Mouse (Mus musculus): ENCODE data around the gene Cd300a.

GRCm38 (mm10) chr11:114876176-114876575 lies 13.7 kb upstream of the Cd300a start:
- TF ChIP-seq POLR2A (IDR thresholded peaks at IDR 0.05; ENCODE audit: control insufficient read depth, extremely low read depth, insufficient read depth, low read length, poor library complexity) (no peak), CTCF (IDR thresholded peaks at IDR 0.05; ENCODE audit: borderline replicate concordance, control insufficient read depth, extremely low read depth, insufficient read depth, low read length, poor library complexity) (no peak)

Data from thymus, adult 2 months (tissue).